Mouse (Mus musculus) lung, postnatal 0 days (tissue): ENCODE data around the gene Rnf40. TPM values are rescaled to one million over a fixed set of nuclear protein-coding genes. Genes with fewer than 3 reads are reported as not detected.
A peak's percentile ranks its signal among the peaks of the same experiment; 100 is the strongest.

Experiments
- ATAC-seq: fragments of 200-750 bp; cut with Nextera tagmentation; 2 replicates; pipeline ENCODE4 v1.8.0; 2017; ENCODE audit warnings: moderate library complexity
- DNase-seq: peaks from one replicate; pipeline ENCODE4 v3.0.0-alpha.2; 2016; ENCODE audit warnings: low spot score
- H3K27ac ChIP-seq: fragments of 300-500 bp; sonication (generic); 2 replicates; pipeline ENCODE4 v1.5.1; 2014; ENCODE audit warnings: antibody characterized with exemption, mild to moderate bottlenecking, low read length, mixed read lengths
- H3K27me3 ChIP-seq: fragments of 300-500 bp; sonication (generic); replicated peaks from 2 replicates; pipeline ENCODE4 v1.6.1; 2014; ENCODE audit warnings: low read length, mixed read lengths; ENCODE audit not compliant: insufficient read depth
- H3K36me3 ChIP-seq: fragments of 300-500 bp; sonication (generic); 2 replicates; pipeline ENCODE4 v1.6.1; 2014; ENCODE audit warnings: low read length, mixed read lengths; ENCODE audit not compliant: insufficient read depth
- H3K4me1 ChIP-seq: fragments of 300-500 bp; sonication (generic); 2 replicates; pipeline ENCODE4 v1.6.1; 2014; ENCODE audit warnings: antibody characterized with exemption, low read depth, low read length, mixed read lengths; ENCODE audit not compliant: insufficient read depth
- H3K4me2 ChIP-seq: fragments of 300-500 bp; sonication (generic); replicated peaks from 2 replicates; pipeline ENCODE4 v1.6.1; 2014; ENCODE audit warnings: low read depth, mild to moderate bottlenecking, low read length, moderate library complexity, mixed read lengths
- H3K4me3 ChIP-seq: fragments of 300-500 bp; sonication (generic); 2 replicates; pipeline ENCODE4 v1.5.1; 2014; ENCODE audit warnings: low read depth, low read length
- H3K9ac ChIP-seq: fragments of 300-500 bp; sonication (generic); replicated peaks from 2 replicates; pipeline ENCODE4 v1.6.1; 2014; ENCODE audit warnings: low read depth, mild to moderate bottlenecking
- H3K9me3 ChIP-seq: fragments of 300-500 bp; sonication (generic); 2 replicates; pipeline ENCODE4 v1.6.1; 2016; ENCODE audit warnings: low read length, mixed read lengths
- CTCF ChIP-seq: IDR thresholded peaks from 2 replicates; pipeline ENCODE4 v1.5.1; 2016; ENCODE audit warnings: antibody characterized with exemption, mild to moderate bottlenecking
- EP300 ChIP-seq: IDR thresholded peaks from 2 replicates; pipeline ENCODE4 v1.6.1; 2016; ENCODE audit warnings: antibody characterized with exemption, mild to moderate bottlenecking, control low read depth
- WGBS: fragments of 180-500 bp; shearing (Covaris S2); extraction: QIAGEN DNeasy Blood & Tissue Kit; methylation state at CpG from one replicate; pipeline ENCODE4 v1.1.7; 2014; 5-methylcytosine and 5-hydroxymethylcytosine counted together
- polyA plus RNA-seq: library from polyadenylated mRNA; unstranded; fragments of >200 nt; fragmentation: Nextera tagmentation; extraction: Ambion mirVana; gene quantifications from 2 replicates; pipeline ENCODE4 v1.2.1, GENCODE M21; 2015

Rnf40 gene
- 25.9 and 27.1 TPM in 2 replicates for polyA plus RNA-seq

DNA sequence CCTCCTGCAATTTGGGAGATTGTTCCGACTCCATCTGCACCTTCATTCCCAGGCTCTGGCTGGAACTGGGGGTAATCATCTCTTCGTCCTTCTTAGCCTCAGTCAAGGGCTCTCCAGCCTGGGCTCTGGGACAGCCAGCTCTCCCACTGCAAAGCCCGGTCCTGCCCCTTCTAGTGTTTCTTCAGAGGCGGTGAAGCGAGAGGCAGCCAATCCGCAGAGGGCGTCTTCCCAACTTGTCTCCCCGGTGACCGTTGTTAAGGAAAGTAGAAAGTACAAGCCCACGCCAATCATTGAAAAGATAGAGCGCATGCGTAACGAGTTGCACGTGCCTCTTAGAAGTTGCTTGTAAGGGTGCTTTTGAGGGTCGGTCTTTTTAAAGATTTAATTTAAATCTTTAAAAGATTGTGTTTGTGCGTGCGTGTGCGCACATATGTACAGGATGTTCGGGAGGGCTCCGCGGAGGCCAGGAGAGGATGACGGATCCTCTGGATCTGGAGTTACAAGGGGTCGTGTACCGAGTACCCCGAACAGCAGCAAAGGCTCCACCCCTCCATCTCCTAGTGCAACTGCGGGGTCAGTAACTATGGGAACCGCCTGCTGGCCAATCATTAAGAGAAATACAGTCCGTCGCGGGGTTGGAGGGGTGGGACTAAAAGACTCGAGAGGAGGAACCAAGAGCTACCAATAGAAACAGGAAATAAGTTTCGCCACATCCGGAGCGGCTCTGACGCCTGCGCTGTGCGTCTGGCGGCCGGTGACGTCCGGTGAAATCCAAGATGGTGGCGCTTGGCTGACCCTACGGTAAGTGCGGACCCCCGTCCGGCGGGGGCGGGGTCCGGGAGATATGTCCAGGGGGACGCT lies at the start of gene Rnf40, which contains the start of gene Ccdc189:
Gene Rnf40 (plus strand): TSS at position 757 of the 861 bp plus-strand sequence.
Gene Ccdc189 (minus strand): TSS at position 585 of the 861 bp plus-strand sequence.
- Histone ChIP-seq H3K4me2 (peak within 1 kb of the TSS; percentile 89), H3K36me3 (peaks cover 25% of the 10 kb centered on the region), H3K27me3 (no peaks in the 10 kb centered on the region), H3K9me3 (no peaks in the 10 kb centered on the region), H3K4me1 (peaks cover 14% of the 10 kb centered on the region; the same call in 1 of the 2 replicates), H3K9ac (peak within 1 kb of the TSS; percentile 81), H3K27ac (peak within 1 kb of the TSS; percentile 74), H3K4me3 (peak within 1 kb of the TSS; percentile 76)
- WGBS, result under 1% methylated on average over 50 of the region's 50 CpGs
- TF ChIP-seq CTCF (no peak; the same call in 1 of the 2 replicates), EP300 (no peak)
- DNase-seq (peak; percentile 100), ATAC-seq (peak; percentile 97)

DNA sequence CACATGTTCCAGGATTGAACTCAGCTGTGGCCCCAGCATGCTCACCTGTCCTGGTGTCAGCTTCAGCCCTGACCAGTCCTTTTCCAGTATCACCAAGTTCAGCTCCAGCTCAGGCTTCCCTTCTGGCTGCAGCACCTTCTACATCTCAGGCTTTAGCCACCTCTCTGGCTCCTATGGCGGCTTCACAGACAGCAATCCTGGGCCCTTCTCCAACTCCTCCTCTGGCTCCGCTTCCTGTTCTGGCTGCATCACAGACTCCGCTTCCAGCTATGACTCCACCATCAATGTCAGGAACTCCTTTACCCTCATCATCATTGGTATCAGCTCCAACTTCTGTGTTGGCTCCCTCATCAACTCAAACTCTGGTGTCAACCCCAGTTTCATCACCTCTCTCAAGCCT lies 46.9 kb upstream of the Rnf40 start:
- Histone ChIP-seq H3K4me2 (no peak overlapping the region), H3K36me3 (peaks cover 53% of the 10 kb centered on the region), H3K4me3 (no peak overlapping the region), H3K27me3 (no peaks in the 10 kb centered on the region), H3K9me3 (no peaks in the 10 kb centered on the region), H3K9ac (no peak overlapping the region), H3K27ac (no peak overlapping the region), H3K4me1 (no peaks in the 10 kb centered on the region)
- ATAC-seq (no peak), DNase-seq (no peak)
- TF ChIP-seq EP300, result no peak
- no peak for TF ChIP-seq CTCF
- 93% methylated on average over 3 of the region's 3 CpGs for WGBS

DNA sequence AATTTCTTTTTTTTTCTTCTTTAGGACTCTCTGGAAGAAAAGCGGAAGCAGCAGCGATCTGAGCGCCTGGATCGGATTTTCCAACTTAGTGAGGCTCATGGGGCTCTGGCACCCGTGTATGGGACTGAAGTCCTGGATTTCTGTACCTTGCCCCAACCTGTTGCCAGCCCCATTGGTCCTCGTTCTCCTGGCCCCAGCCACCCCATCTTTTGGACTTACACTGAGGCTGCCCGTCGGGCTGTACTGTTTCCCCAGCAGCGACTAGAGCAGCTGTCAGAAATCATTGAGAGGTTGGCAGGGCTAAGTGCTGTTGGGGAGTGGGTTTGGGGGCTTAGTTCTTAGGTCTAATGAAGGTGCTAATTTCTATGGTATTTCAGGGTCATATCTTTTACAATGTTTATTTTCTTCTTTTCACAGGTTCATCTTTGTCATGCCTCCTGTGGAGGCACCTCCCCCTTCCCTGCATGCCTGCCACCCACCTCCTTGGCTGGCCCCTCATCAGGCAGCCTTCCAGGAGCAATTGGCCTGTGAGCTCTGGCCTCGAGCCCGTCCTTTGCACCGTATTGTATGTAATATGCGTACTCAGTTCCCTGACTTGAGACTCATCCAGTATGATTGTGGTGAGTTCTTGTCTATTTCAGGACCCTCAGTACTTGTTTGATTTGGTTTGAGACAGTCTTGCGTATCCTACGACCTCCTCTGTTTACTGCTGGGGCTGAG lies 39.3 kb upstream of the Rnf40 start:
- 78% methylated on average over 15 of the region's 15 CpGs for WGBS

DNA sequence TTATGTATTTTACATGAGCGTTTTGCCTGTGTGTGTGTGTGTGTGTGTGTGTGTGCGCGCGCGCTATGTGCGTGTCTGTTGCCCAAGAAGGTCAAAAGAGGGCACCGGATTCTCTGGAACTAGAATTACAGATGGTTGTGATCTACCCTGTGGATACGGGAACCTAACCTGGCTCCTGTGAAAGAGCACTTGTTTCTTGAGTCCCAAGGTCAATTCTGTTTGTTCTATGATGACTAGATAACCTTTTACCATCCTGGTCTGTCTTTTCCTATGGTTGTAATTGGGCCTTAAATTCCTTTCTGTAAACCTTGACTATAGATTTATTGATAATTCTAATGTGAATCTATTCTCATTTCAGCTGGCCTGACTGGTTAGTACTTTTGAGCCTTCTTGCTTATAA lies 37.0 kb upstream of the Rnf40 start:
- Histone ChIP-seq H3K9ac (no peak overlapping the region), H3K4me1 (no peaks in the 10 kb centered on the region), H3K4me3 (no peak overlapping the region), H3K4me2 (no peak overlapping the region), H3K27ac (no peak overlapping the region), H3K27me3 (no peaks in the 10 kb centered on the region), H3K9me3 (no peaks in the 10 kb centered on the region), H3K36me3 (peaks cover 49% of the 10 kb centered on the region)
- 91% methylated on average over 8 of the region's 8 CpGs for WGBS
- no peak for ATAC-seq
- DNase-seq, result no peak
- TF ChIP-seq EP300 (no peak), CTCF (no peak)

More for the DNA sequence above, 39.3 kb upstream of the Rnf40 start:
- peaks cover 46% of the 10 kb centered on the region for H3K36me3 ChIP-seq
- no peak overlapping the region for H3K27ac ChIP-seq
- no peaks in the 10 kb centered on the region for H3K27me3 ChIP-seq
- no peaks in the 10 kb centered on the region for H3K4me1 ChIP-seq
- ATAC-seq (no peak), DNase-seq (no peak)
- H3K9me3 ChIP-seq, result no peaks in the 10 kb centered on the region
- H3K9ac ChIP-seq, result no peak overlapping the region
- no peak for TF ChIP-seq EP300
- TF ChIP-seq CTCF, result no peak
- no peak overlapping the region for H3K4me3 ChIP-seq
- no peak overlapping the region for H3K4me2 ChIP-seq

DNA sequence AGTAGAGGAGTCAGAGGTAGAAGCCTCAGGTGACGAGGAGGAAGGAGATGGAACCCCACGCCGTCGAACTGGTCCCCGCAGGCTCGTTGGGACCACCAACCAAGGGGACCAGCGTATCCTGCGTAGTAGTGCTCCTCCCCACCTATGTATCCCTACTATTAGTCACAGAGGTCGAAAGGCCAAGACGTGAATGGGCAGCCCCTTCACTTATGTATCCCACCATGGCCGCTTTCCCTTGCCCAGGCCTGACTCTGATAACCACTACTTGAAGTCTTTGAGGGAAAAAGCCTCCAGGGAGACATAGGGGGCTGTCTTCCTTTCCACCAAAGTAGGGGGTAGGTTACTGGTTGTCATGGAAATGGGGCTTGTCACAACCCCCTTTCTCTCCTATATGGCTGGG lies 28.0 kb upstream of the Rnf40 start:
- no peak overlapping the region for H3K27ac ChIP-seq
- no peaks in the 10 kb centered on the region for H3K9me3 ChIP-seq
- H3K4me3 ChIP-seq, result no peak overlapping the region
- H3K27me3 ChIP-seq, result no peaks in the 10 kb centered on the region
- no peaks in the 10 kb centered on the region for H3K4me1 ChIP-seq
- TF ChIP-seq EP300 (no peak), CTCF (no peak)
- ATAC-seq, result no peak
- 90% methylated on average over 11 of the region's 11 CpGs for WGBS
- H3K36me3 ChIP-seq, result peaks cover 40% of the 10 kb centered on the region
- no peak overlapping the region for H3K4me2 ChIP-seq
- no peak overlapping the region for H3K9ac ChIP-seq
- DNase-seq, result no peak

DNA sequence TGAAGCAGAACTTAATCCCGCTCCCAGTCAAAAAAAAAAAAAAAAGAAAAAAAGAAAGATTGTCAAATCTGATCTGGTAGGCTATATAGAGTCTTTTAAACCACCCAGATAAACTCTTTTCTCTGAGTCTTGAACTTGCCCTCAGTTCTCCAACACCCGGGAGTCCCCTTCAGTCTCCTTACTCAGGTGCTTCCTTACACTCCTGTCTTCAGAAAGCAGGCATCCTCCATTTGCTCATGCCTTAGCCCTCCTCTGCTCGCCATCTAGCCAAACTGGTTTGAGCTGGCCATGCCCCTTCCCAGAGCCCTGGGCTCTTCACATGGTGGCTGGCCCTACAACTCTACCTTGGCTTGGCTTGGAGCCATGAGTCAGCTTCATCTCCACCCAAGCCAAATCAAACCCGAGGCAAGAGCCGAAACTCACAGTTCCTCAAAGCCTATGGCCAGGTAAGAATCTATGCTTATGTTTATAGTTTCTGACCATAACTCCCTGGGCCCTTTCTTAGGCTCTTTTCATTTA lies 27.2 kb upstream of the Rnf40 start, which contains the start of gene Tmem265:
Gene Tmem265 (plus strand): TSS at position 51 of the 519 bp plus-strand sequence.
- no peaks in the 10 kb centered on the region for H3K27me3 ChIP-seq
- H3K9ac ChIP-seq, result no peak within 1 kb of the TSS
- no peak within 1 kb of the TSS for H3K4me2 ChIP-seq
- DNase-seq, result peak; percentile 31
- 66% methylated on average over 5 of the region's 5 CpGs for WGBS
- TF ChIP-seq CTCF (no peak), EP300 (no peak)
- ATAC-seq, result peak; percentile 59
- peaks cover 37% of the 10 kb centered on the region for H3K36me3 ChIP-seq
- no peak within 1 kb of the TSS for H3K4me3 ChIP-seq
- no peaks in the 10 kb centered on the region for H3K9me3 ChIP-seq
- no peak within 1 kb of the TSS for H3K27ac ChIP-seq
- H3K4me1 ChIP-seq, result no peaks in the 10 kb centered on the region
